Mouse (Mus musculus) lung, postnatal 10 days (tissue): ENCODE results near the gene Fam104a.
"Not testable (repeated sequence)": the region's sequence is repeated elsewhere in the genome, so short reads cannot be mapped to it uniquely, and the experiment has no call there.

Experiments
- DNase-seq: peaks from one replicate; pipeline ENCODE4 v3.0.0; 2021

The Fam104a gene

DNA sequence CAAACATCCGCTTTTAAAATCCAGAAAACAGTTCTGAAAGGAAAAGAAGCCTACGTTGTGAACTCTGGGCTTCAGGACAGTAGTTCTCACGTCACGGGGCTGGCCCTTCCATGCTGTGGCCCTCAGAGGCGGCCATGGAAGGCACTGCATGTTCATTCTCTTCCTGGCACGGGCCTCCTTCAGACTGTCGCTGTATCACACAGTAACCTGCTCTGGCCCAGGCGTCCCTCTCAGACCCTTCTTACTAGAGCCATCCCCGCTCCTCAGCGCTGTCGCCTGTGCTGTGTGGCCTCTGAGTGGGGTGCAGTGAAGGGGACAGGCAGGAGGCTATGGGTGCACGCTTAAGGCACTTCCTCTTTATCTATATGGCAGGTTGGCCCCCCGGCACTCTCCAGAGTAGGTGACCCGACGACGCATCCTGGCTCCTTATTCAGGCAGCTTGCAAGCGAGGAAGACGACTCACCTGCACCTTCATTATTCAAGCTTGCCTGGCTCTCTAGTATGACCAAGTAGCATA, 22.1 kb downstream of the Fam104a start:
- DNase-seq, result no peak

GRCm38 (mm10) chr11:113660940-113661339, 23.0 kb downstream of the Fam104a start:
- no peak for DNase-seq

DNA sequence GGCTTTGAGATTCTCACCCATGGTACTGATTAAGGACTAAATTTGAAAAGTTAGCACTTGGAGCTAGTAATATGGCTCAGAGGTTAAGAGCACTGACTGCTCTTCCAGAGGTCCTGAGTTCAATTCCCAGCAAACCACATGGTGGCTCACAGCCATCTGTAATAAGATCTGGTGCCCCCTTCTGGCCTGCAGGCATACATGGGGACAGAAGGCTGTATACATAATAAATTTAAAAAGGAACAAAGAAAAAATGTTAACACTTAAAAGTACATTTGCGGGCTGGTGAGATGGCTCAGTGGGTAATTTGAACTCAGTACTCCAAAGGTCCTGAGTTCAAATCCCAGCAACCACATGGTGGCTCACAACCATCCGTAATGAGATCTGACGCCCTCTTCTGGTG, 23.7 kb downstream of the Fam104a start:
- DNase-seq, result not testable (repeated sequence)

DNA sequence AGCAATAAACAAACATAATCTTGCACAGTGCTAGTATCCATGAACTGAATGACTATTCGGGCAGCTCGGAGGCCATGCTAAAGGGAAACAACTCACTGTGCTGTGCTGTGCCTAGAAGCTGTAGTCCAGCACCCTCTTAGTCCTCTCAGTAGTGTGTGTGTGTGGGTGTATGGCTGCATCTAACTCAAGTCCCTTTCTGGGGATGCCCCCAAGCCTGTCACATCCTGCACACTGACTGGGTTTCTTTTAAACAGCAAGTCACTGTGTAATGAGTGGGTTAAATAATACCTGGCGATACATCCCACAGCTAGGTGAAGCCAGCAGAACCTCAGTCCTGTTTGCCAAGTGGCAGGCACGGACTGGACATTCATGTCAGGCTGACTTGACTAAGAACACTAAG, 25.2 kb downstream of the Fam104a start:
- DNase-seq, result no peak

- no peak for DNase-seq
These were observed 25.6 kb downstream of the Fam104a start for GRCm38 (mm10) chr11:113658319-113658718.

GRCm38 (mm10) chr11:113657221-113657620, 26.7 kb downstream of the Fam104a start:
- DNase-seq, result no peak

DNA sequence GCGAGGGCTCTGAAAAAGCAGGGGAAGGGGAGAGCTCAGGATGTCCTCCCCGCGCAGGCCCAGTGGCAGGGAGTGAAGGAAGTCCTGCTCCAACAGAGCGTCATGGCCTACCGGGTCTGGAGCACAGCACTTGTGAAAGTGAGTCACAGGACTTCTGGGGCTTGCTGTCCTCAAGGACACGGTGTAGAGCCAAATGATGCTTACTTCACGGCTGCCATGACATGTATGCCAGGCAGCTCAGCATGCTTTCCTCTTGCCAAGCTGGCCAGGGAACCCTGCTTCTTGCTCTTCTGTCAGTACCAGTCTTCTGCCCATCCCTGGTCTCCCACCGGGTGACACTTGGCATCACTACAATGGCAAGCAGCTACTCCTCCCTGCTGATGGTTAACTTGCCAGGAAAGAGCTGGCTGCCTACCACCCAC, 27.4 kb downstream of the Fam104a start:
- no peak for DNase-seq

DNA sequence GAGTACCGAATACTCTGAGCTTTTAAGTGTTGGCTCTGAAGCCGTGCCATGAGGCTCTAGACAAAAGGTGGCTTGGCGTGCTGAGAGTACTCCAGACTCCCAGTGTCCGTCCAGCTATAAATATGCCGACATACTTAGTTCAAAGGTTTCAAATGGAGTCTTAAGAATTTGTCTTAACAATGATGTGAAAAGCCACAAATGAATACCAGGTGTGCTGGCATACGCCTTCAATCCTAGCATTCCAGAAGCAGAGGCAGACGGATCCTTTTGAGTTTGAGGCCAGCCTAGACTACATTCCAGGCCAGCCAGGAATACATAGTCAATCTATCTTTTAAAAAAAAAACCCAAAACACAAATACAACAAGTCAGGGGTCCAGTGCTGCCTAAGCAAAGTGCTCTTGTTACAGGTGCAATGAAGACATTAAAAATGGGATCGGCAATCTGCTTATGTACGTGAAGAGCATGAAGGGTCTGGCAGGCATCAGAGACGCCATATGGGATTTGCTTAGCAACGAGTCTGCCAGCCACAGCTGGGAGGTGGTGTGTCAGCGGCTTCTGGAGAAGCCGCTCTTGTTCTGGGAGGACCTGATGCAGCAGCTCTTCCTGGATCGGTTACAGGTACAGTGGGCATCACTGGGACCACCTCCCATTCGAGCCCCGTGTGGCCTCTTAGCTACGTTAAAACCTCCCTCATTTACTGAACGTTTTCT, 29.2 kb downstream of the Fam104a start:
- DNase-seq, result no peak

DNA sequence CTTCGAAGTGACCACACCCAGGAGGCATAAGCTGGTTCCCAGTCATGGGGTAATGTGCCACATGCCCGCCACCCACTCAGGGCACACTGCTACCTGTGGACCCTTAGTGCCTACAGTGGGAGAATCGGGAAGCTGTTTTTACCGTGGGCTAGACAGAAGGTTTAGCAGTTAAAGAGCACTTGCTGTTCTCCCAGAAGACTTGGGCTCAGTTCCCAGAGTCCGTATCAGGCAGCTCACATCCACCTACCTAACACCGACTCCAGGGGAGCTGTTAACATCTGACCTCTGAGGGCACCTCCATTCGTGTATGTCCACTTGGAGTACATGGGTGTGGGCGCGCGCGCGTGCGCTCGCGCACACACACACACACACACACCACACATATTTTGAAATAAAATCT, 29.9 kb downstream of the Fam104a start:
- DNase-seq, result no peak

- DNase-seq, result no peak
These were observed 31.4 kb downstream of the Fam104a start for GRCm38 (mm10) chr11:113652516-113652915.

DNA sequence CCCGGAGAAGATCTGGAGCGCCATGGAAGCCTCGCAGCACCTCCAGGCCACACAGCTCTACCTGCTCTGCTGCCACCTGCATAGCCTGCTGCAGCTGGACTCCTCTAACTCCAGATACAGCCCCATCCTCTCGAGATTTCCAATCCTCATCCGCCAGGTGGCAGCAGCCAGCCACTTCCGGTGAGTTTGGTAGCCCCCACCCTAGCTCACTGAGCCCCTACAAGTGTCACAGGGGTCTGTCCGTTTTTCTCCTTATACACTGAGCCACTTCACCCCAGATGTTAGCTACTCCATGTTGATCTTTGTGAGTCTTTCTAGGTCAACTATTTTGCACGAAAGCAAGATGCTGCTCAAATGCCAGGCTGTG, 32.1 kb downstream of the Fam104a start:
- DNase-seq, result peak; percentile 65

DNA sequence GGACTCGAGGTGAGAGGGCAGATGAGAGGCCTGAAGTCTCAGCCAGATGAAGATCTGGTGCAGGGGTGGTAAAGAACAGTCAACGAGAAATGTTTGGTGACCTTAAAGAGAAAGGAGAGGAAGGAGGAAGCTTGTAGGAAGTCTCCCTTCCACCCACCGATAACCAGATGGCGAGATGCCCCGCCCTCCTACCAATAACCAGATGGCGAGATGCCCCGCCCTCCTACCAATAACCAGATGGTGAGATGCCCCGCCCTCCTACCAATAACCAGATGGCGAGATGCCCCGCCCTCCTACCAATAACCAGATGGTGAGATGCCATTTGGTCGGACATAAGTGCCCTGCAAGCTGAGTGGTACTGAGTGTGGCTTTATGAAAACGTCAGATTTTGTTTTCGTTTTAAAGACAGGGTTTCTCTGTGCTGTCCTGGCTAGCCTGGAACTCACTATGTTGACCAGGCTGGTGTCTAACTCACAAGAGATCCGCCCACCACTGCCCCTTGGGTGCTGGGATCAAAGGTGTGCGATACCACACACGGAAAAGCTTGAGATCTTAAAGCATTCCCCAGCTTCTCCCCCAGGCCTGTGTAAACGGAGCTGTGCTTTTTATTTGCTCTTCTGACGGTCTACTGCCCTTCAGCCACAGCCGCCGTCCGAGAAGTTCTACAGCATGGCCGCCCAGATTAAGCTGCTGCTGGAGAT, 32.6 kb downstream of the Fam104a start:
- DNase-seq, result no peak

DNA sequence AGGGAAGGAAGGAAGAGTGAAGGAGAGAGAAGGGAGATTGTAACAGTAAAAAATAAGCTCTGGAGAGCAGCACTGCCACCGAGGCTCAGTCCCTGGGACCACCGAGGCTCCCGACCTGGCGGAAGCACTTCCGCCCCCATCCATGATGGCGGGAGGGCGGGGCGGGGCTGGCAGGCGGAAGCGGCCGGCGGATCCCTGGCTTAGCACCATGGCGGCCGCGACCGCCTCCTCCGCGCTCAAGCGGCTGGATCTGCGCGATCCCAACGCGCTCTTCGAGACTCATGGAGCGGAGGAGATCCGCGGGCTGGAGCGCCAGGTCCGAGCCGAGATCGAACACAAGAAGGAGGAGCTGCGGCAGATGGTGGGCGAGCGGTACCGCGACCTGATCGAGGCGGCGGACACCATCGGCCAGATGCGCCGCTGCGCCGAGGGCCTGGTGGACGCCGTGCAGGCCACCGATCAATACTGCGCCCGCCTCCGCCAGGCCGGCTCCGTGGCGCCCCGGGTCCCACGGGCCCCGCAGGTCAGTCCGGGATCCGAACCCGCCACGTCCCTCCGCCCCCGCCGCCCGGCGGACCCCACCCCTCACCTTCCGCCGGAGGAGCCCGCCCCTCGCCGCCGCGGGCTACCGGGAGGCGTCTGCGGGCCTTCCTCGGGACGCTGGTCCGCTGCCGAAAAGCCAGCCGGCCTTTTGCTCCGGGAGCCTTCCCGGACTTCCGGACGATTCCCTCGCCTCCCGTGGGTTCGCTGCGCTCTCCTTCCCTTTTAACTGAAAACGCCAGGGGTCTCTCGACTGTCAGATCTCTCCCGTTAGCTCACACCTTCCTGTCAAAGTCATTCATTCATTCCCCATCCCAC, 34.4 kb downstream of the Fam104a start, which contains the start of gene Slc39a11:
Gene Slc39a11, minus strand, starts transcription at position 727 of the 858 bp plus-strand sequence.
- DNase-seq, result peak; percentile 74

DNA sequence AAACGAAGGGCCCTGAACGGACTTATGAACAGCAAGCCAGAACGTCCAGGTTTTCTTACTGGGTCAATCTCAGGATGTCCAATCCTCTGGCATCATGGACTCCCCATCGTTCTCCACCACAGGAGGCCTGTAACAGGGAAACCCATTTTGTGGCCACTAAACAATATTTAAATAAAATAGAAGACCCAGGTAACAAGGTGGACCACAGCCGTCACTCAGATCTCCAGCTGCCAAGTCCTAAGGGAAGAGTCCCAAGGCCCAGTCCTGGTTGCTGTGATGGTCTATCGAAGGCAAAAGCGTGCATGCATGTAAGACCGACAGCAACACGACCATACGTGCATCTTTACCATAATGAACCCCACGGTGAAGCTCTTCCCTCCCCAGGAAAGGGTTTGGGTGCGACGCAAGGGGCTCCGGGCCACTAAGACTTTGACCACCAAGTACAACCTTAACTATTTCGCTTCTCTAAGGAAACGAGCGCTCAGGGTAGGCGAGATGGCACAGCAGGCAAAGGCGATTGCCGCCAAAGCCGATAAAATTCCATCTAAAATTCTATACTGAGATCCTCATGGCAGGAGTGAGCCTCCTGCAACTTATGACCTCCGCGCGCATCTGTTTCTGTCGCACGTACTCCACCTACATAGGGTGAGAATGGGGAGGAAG, 35.1 kb downstream of the Fam104a start, which contains the start of gene Cog1:
Gene Cog1, plus strand, starts transcription at position 480 of the 663 bp plus-strand sequence.
- DNase-seq, result no peak

- peak; percentile 89 for DNase-seq
These were observed 35.8 kb downstream of the Fam104a start for GRCm38 (mm10) chr11:113648152-113648551.

GRCm38 (mm10) chr11:113645181-113645580, 38.8 kb downstream of the Fam104a start:
- no peak for DNase-seq

- DNase-seq, result no peak
These were observed 45.3 kb downstream of the Fam104a start for GRCm38 (mm10) chr11:113638680-113639079.

DNA sequence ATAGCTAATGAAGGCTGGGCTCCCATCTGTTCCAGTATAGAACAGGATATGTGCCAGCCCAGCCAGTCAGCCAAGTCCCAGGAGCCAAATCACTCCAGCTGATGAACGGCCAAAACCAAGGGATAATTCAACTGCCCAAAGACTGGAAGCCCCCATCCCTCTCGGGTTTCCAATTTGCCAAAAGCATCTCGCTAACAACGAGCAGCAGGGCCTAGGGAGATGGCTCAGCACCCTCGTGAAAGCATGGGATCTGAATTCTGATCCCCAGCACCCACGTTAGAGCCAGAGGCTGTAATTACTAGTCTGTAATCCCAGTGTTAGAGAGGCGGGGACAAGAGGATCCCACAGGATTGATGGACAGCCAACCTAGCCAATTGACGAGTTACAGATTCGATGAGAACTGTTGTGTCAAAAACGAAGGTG, 49.2 kb downstream of the Fam104a start:
- DNase-seq, result no peak

DNA sequence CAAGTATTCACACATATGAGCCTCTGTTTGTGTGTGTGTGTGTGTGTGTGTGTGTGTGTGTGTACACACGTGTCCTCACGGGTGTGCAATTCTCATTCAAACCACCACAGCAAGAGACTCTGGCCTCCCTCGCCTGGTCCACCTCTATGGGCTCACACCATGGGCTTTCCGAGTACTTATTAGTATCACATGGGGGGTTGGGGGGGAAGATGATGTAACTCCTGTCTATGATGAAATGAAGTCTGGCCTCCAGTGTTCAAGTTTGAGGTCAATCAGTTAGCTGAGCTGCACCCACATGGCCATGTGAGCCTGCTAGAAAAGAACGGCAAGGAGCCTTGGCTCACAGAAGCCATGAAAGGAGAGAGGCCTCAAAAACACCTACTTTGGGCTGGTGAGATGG, 50.6 kb downstream of the Fam104a start:
- DNase-seq, result no peak

DNA sequence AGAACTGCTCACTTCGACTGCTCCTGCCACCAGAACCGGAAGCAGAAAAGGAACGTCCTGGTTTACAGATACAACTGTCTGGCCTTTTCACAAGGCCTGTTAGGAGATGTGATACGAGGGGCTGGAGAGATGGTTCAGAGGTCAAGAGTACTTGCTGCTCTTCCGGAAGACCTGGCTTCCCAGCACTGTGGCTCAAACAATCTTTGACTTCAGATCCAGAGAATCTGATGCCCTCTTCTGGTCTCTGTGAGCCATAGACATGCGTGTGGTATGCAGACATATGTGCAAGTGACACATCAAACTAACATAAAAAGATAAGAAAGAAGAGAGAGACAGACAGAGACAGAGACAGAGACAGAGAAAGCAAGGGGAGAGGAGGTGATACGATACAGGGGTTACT, 51.7 kb downstream of the Fam104a start:
- DNase-seq, result no peak

DNA sequence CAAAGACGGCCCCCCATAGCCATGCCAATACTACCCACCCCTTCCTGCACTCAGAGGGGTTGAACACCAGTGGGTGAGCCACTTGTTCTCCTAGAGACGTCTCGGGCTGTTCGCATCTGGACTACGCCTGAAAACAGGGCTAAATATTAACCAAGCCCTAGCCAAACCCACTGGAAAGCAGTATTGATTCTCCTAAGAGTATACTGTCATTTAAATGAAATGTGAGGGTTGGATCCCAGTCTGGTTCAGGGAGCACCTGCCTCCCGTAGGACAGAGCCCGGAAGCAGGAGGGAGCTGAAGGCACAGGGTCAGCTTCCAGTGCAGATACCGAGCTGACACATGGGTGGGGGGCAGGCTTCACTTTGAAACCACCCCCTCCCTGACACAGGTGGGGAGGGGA, 52.1 kb downstream of the Fam104a start:
- no peak for DNase-seq

DNA sequence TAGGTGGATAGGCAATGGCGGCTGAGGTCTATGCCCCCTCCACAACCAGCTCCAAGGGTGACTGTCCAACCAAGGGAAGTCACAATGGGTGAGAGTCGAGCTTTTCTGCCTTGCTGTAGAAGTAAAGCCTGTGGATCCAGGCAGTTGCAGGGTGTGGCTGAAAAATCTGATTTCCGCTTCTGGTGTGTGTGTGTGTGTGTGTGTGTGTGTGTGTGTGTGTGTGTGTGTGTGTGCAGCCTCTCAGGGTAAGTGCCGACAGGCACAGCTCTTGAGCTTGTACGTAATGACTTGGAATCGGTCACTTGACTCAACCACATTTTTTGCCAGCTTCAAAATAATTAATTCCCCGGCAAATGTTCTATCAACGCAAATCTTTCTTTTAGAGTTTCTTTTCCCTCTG, 52.7 kb downstream of the Fam104a start:
- DNase-seq, result peak; percentile 54

DNA sequence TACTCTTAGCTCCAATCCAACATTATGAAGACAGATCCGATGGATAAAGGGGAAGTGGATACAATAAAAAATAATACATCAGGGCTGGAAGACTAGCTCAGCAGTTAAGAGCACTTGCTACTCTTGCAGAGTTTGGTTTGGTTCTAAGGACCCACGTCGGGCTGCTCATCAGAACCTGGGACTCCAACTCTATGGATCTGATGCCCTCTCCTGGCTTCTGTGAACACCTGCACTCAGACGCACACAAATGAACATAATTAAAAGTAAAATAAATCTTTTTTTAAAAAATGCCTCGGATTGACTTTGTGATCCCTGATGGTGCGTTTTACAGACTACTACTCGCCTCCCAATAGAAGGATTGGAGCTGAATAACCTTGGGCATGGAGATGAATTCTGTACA, 53.3 kb downstream of the Fam104a start:
- DNase-seq, result peak; percentile 30
